Mouse (Mus musculus): ENCODE measurements around the gene Prkcz. TPM values are rescaled to one million over a fixed set of nuclear protein-coding genes. Genes with fewer than 3 reads are reported as not detected.

The Prkcz gene
- total RNA-seq, 2 experiments from 2014 or later, result 5.3 to 6.9 TPM

DNA sequence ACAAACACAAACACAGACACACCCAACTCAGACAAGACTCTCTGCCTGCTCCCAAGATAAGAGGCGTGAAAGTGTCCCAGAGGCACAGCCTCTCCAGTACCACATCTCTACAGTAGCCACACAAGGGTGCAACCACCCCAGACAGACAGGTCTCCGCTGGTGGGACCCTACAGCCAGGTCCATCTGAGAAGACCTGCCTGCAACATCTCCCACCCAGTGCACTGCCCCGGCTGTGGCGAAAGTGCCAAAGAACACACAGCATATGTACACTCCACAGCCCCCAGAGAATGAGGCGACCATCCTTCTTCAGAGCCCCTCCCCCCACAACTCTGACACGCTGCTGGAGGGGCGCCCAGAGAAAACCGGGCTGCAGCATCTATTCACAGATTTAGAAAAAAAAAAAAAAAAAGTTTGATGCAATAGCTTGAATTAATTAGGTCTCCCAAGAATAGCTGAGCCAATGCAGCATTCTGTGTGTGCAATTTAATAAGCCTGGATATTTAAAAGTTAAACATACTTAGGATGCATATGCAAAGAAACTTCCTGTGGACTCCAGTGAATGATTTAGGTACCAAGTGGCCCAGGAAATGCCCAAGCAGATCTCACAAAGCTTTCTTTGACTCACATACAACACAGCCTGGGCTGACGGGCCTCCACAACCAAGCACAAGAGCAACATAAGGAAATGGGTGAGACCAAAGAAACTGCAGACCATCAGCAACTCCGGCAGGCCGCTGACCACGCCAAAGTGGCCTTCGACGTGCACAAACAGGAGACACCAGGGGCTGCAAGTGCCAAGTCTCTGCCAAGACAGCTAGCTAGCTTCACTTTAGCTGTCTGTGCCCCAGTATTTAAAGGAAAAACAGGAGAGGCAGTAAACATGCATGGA lies 140.7 kb downstream of the Prkcz start:
- DNase-seq, result peak; percentile 55

DNA sequence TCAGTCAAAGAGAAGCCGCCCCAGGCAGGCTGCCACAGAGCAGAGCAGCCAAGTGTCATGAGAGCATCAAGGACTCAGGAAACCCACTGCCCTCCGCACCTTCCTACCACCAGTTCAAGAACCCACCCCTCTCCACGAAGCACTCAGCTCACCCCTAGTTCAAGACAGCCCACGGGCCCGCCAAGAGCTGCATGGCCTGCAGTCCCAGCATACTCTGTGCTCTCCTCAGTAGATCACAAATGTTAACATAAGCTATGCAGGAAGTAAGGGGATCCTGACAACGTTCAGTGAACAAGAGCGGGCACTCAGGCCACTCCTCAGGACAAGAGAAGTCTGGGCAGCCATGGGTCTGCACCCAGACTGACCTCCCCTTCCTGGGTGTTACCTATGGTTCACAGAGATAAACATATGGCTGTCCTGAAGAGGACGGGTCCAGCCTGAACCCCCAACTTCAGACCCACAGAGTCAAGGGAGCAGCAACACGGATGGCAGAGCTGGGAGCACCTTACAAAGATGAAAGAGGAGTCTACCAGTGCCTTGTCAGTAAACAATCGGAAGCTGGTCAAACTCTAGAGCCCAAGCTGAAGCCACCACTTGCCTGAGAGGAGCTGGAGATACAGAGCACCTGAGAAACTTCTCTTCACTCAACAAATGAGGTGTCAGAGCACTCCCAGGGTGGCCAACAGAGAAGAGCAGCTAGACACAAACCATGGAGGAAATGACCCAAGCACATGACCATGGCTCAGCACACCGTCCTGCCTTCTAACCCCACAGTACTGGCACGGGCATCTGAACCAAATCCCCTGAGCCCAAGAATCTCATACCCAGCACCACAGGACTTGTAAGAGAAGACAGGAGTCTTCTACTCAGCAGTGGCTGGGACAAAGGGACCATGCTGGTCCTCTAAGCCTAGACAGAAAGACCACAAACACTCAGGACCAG lies 141.6 kb downstream of the Prkcz start:
- peak; percentile 48 for DNase-seq

DNA sequence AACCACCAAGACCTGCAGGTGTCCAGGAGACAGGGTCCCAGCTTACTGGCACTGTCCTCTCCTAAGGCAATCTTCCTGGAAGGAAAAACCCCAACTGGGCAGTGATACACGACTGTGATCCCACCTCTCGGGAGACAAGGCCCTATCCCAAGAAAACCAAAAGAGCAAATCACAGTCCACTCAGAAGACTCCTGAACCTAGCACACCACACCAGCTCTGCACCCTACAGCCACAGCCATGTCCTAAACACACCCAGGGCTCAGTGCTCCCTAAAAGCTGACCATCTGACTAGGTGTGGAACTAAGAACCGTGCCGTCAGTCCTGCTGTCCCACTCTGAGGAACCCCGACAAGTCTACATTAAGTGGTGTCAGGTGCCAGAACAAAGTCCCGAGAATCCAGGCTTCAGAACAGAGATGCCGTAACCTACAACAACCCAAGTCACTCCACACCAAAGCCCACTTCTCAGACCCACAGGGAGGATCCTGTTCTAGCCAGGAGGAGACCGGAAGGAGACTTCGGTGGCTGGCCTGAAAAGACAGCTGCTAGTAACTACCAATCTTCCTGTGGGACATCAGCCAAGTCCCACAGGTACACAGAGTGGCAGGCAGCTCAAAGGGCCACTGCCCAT lies 142.9 kb downstream of the Prkcz start:
- DNase-seq, result no peak

DNA sequence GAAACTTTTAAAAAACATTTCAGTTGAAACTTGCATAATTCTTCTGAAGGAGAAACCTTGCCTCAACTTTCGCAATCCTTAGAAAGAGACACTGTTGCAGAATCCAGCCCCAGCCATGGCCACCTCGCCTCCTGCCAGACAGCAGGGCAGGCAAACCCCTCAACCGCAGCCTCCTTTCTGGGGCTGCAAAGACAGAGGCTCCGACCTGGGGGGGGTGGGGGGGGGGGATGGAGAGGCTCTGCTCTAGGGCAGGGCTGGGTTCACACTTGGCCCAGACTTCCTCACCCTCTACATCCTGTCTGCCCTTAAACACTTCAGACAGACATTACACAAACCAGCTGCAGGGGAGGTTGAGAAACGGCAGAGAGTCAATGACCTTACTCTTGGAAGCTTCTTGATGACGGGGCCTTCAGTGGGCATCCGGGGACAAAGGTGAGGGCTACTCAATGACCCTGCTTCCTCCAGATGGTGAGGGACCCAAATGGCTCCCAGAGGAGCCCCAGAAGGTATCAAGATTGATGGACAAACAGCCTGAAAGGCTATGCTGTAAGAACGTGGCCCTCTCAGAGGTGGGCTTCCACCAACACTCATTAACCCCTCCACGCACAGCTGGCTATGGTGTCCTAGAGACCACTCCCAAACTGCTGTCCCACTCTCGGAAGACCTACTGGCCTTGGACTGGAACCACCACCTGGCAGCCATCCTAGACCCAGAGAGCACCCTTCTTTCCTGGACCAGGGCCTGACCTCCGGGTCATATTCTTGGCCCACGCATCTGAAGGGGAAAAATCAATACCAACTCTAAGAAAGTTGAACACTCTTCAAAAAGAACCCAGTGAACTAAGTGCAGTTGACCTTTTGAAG lies 143.7 kb downstream of the Prkcz start:
- DNase-seq, result peak; percentile 68

DNA sequence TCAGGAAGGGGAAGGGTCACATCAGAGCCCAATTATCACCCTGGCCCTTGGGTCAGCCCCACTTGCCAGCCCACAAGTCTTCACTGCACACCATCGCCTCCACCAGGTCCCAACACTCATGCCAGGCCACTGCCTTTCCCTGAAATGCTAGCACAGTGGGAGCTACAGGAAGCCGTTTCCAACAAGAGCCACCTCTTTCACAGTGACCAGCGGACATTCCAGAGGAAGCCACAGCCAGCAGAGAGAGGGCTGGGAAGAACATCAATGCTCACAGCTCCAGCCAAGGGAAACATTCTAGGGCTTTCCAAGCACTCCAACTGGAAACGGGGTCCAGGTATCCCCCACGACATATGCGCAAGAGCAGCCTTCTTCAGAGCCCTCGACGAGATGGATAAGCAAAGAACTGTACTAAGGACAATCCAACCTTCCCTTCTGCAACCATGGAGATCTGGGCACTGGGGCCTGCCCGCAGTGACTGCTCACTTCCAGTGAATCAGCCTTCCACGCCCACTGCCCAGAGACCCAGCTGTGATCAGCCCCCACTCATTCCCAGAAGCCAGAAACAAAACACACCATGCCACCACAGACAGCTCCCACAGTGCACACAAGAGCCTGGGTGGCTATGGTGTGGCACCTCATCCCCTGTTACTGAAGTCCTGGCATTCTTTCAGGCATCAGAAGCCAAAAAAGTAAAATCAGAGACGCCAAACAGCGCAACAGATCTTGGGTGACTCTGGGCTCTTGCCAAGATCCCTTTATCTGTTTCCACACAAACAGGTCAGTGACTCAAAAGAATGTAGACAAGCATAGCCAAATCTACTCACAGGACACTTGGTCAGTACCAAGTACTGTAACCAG lies 145.2 kb downstream of the Prkcz start:
- peak; percentile 68 for DNase-seq

DNA sequence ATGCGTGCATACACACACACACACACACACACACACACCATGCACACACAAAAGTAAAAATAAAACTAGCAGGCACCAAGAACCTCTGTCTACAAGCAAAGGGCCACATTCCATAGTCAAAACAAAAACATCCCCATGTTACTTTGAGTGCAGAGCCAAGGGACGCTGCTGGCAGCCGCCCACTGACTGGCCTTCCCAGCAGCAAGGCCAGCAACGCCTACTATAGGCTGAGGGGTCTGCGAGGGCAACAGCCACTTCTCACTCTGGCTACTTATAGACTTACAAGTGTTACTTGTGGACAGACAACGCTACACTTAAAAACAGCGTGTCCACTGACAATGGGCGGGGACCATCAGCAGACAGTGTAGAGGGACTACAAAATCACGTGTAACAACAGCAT lies 146.0 kb downstream of the Prkcz start:
- DNase-seq, result peak; percentile 67

DNA sequence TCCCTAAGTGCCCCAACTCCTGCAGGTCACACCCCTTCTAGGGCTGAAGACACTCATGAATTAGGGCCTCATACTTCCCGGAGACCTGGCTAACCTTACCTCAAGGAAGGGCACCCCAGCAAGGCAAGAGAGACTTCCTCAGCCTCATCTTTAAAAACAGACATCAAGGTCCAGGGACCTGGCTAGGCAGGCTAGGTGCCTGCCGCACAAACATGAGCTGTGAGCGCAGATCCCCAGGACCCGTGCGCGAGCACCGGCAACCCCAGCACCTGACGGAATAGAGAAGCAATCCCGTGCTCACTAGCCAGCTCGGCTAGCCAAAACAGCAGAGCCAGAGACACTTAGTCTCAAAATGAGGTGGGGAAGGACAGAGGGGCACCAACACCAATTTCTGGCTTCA lies 146.4 kb downstream of the Prkcz start:
- DNase-seq, result no peak

DNA sequence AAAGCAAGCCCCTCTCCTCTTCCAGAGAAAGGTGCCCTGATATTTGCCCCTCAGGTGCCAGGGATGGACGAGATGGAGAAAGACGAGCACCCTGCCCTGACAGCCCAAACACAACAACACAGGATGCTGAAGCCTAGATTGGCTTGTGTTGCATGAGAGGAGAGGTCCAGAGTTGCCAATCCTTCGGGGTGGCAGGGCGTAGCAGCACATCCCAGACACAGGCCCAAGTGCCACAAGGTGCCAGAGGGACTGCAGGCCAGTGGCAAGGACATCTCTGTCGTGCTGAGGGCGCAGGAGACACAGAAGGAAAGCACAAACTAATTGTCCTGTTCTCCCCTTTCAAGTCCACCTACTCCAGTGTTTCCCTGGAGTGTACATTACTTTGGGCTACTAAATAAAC lies 147.0 kb downstream of the Prkcz start:
- no peak for DNase-seq

DNA sequence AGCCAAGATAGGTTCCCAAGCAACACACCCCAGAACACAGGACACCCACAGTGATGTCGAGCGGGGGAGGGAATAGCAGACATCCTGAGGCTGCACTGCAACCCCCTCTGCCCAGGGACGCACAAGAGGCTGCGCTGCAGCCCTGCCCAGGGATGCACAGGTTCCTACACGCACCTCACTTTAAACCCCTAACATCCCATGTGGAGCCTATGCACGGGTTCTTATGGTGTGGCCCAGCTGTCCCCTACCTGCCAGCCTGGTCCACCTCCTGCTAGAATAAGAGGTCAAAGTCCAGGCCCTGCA lies 147.5 kb downstream of the Prkcz start:
- no peak for DNase-seq

DNA sequence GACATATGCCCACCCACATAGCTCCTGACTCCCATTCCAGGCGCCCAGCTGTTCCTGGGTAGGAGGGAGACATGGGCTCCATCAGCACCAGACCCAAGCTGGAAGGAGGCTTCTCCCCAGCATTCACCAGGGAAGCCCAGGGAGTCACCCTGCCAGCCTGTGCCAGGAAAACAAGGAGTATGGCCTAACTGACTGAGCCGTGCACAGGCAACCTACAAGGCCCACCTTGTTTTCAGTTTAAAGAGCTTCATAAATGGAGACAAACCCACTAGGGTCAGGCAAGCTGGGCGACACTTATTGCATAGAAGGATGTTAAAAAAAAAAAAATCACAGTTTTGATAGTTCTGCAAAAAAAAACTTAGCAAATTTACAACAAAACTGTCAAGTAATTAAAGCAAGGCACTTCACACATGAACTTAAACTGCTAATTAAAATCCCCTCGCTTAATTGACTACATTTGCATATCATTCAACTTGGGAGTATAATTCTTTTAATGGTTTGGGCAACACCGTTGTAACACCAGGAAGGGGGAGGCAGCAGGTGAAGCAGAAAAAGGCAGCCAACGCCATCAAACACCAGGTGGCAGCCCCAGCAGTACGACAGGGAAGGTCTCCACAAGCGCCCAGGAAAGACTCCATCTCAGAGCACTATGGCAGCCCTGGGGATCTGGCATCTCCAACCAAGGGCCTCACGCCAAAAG lies 148.0 kb downstream of the Prkcz start:
- no peak for DNase-seq

Other genes with a start within 250 kb of the Prkcz start
- 10 to 100 TPM; 65.3 to 80.4 TPM for gene Ski, start 138.8 kb downstream of the Prkcz start, total RNA-seq (2021)
- gene Faap20, start 111.6 kb downstream of the Prkcz start, total RNA-seq (2021), result 10 to 100 TPM; 41.1 to 47.3 TPM
- under 1 TPM; 0.21 to 0.45 TPM for gene Gabrd, start 36.8 kb upstream of the Prkcz start, total RNA-seq (2021)
- gene Cfap74, start 47.8 kb upstream of the Prkcz start, total RNA-seq (2021), result 1 to 10 TPM in 1 of 2 experiments, under 1 TPM in 1; 0.48 to 1.1 TPM
- 10 to 100 TPM; 14.9 to 17.5 TPM for gene Tmem52, start 107.8 kb upstream of the Prkcz start, total RNA-seq (2021)
- gene Gnb1, start 130.0 kb upstream of the Prkcz start, total RNA-seq (2021), result 100 to 1,000 TPM; 375 to 395 TPM
- gene Nadk, start 201.0 kb upstream of the Prkcz start, total RNA-seq (2021), result 100 to 1,000 TPM; 181 to 185 TPM
- gene Slc35e2, start 240.1 kb upstream of the Prkcz start, total RNA-seq (2021), result 10 to 100 TPM; 25.2 to 26.7 TPM

Data from adrenal gland, postnatal 10 days (tissue).